Mouse (Mus musculus): Measurements from ENCODE around the gene Sdccag8.
"Not testable (repeated sequence)": the region's sequence is repeated elsewhere in the genome, so short reads cannot be mapped to it uniquely, and the experiment has no call there.

Gene Sdccag8

GRCm38 (mm10) chr1:176880101-176880500 lies 65.6 kb downstream of the Sdccag8 start:
- DNase-seq, result no peak

- no peak for DNase-seq
Observed at GRCm38 (mm10) chr1:176880943-176881342, 66.5 kb downstream of the Sdccag8 start.

DNA sequence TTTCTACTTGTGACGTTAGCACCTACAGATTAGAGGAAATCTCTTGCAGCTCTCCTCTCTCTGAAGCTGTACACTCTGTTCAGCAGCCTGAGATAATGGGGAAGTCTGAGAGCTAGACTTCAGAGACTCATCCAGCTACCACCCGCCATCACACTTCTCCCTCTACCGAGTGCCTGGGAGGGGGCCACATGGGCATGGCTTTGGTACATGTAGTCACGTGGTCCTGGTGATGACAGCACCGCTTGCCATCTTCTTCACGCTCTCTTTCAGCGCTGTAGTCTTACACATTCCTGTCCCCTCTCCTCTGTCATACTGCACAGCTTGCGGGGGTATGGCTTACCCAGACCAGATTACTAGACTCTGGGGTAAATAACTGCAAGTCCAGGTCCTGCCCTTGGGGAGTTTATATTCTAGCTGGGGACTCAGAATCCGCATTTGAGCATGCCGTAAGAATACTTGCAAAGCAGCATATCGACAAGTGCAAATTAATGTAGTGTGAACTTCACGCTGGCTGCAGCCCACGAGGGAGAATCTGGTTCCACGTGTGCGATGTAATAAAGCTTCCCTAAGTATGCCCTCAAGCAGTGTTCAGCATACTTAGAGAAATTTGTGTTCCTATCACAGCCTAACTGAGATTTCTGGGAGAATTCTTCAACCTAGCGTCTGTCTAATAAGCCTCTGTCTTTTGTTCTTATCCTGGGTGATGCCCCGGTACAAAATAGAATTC lies 70.9 kb downstream of the Sdccag8 start:
- peak; percentile 16 for DNase-seq

- DNase-seq, result no peak
Observed at GRCm38 (mm10) chr1:176886002-176886401, 71.5 kb downstream of the Sdccag8 start.

- no peak for DNase-seq
Observed at GRCm38 (mm10) chr1:176903741-176904140, 89.3 kb downstream of the Sdccag8 start.

DNA sequence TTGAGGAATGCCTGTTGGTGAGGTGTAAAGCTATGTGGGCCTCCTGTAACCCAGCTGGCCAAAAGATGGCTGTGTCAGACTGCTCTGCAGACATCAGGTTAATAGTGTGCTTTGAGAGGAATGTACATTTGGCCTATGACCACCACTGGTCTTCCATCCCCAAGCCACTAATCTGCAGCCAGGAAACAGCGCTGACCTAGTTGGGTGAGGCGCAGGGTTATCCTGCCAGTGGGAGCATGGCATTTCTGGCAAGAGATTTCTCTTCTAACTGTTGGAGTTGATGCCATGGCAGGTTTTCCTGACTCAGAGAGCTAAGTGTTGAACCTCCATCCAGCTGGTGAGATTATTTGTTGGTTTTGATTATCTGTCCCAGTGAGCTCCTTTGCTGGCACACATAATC lies 101.5 kb downstream of the Sdccag8 start:
- DNase-seq, result no peak

DNA sequence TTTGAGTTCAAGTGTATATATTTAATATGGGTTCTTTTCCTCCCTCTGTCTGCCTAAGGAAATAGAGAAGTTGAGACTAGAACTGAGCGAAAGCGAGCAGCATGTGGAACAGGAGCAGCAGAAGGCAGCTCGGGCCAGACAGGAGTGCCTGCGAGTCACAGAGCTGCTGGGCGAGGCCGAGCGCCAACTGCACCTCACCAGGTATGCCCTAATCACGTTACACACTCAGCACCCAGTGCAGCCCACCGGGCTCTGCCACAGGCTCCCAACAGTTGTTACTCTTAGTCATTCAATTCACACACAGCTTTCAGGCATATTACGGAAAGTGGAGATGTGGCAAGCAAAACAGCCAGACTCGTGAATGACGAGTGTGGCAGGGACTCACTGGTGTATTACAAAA lies 105.0 kb downstream of the Sdccag8 start:
- DNase-seq, result peak; percentile 49

DNA sequence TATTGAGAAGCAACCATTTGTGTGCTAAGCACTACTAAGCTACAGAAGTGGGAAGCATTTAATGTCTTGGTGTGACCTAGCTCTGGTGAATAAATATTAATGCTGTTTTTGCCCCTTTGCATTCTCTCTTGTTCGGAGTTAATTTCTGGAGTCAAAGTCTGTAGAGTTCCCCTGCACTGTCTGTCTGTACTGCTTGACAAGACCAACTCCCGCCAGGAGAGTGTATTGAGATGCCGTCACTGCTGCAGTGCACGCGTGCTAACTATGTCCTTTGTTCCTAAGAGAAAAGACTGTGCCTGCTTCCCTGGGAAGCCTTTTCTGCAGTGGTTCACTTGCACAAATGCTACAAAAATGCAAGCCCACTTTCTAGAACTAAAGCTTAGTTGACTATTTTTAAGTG lies 108.4 kb downstream of the Sdccag8 start:
- no peak for DNase-seq

- no peak for DNase-seq
Observed at GRCm38 (mm10) chr1:176926009-176926408, 111.5 kb downstream of the Sdccag8 start.

DNA sequence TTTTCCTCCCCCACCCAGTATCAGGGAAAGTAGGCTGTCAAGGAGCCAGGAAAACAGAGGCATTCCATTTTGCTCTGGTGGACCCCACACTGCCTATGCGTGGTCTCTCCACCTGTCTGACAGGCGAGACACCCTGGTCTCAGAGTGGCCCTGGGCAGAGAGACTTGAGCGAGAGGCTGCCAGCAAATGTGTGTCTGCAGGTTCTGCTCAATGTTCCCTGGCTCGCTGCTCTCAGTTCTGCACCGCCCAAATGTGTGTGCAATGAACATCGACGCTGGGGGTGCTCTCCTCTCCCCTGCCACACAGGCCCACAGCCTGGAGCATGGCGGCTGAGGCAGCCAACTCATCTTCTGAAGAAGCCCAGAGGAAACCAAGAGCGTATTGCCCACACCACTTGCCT lies 112.9 kb downstream of the Sdccag8 start:
- peak; percentile 66 for DNase-seq

GRCm38 (mm10) chr1:176929710-176930109 lies 115.2 kb downstream of the Sdccag8 start:
- DNase-seq, result peak; percentile 66

GRCm38 (mm10) chr1:176930574-176930973 lies 116.1 kb downstream of the Sdccag8 start:
- DNase-seq, result no peak

- no peak for DNase-seq
Observed at GRCm38 (mm10) chr1:176930981-176931500, 116.6 kb downstream of the Sdccag8 start.

GRCm38 (mm10) chr1:176931511-176931910 lies 117.1 kb downstream of the Sdccag8 start:
- DNase-seq, result no peak

- DNase-seq, result no peak
Observed at GRCm38 (mm10) chr1:176932320-176932950, 118.0 kb downstream of the Sdccag8 start.

GRCm38 (mm10) chr1:176933319-176933718 lies 118.9 kb downstream of the Sdccag8 start:
- DNase-seq, result peak; percentile 89

- no peak for DNase-seq
Observed at GRCm38 (mm10) chr1:176934043-176934762, 119.7 kb downstream of the Sdccag8 start.

- DNase-seq, result peak; percentile 43
Observed at GRCm38 (mm10) chr1:176939901-176940341, 125.5 kb downstream of the Sdccag8 start.

DNA sequence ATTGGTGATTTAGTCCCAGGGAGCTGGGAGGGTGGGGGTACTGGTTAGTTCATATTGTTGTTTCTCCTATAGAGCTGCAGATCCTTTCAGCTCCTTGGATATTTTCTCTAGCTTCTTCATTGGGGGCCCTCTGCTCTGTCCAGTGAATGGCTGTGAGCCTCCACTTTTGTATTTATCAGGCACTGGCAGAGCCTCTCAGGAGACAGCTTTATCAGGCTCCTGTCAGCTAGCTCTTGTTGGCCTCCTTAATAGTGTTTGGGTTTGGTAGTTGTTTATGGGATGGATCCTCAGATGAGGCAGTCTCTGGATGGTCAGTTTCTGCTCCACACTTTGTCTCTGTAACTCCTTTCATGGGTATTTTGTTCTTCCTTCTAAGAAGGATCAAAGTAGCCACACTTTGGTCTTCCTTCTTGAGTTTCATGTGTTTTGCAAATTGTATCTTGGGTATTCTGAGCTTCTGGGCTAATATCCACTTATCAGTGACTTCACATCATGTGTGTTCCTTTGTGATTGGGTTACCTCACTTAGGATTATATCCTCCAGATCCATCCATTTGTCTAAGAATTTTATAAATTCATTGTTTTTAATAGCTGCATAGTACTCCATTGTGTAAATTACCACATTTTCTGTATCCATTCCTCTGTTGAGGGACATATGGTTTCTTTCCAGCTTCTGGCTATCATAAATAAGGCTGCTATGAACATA lies 127.0 kb downstream of the Sdccag8 start:
- not testable (repeated sequence) for DNase-seq

DNA sequence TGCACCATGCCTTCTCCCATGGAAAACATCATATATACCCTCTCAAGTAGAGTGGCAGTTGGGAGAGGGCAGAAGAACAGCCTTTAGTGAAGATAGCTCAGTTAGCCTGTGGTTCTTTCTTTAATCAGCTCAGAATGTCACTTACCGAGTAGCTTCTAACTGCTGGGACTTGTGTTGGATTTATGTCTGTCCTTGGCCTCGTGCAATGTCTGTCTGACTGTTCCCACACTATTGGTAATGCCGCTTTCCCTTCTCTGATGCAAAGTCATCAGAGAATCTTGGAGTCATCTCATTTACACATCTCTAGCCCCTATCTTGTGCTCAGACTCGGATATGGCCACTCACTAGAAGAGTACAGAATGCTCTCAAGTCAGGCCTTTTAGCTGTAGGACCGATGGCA lies 128.7 kb downstream of the Sdccag8 start:
- no peak for DNase-seq

GRCm38 (mm10) chr1:176943987-176944386 lies 129.5 kb downstream of the Sdccag8 start:
- DNase-seq, result no peak

DNA sequence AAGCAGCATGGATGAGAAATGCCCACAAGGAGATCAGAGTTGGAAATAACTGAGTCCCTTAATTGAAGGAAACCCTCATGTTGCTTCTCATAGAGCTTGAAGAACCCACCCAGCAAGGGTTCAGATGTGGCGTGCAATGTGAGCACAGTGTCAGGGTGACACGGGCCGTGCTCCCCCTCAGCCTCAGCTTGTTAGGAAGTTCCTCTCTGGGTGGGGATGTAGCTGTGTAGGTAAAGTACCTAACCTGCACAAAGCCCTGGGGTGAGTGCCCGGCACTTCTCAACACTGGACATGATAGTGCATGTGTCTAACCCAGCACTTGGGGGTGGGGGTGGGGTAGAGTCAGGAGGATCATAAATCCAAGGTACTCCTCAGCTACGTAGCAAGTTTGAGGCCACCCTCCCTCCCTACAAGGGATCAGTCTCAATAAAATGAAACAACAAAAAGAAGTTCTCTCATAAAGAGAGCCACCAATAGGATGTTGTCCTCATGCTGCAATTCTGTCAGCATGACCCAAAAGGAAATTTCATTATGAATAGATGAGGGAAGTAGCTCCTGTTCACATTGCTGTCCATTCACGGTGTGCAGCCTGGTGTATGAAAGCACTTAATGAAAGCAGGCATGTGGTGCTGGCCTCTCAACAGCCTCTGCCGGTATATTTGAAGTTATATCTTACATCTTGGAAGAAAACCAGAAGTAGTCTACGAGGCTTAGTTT lies 130.2 kb downstream of the Sdccag8 start:
- DNase-seq, result no peak
